Mouse (Mus musculus) E14TG2a.4 (cell line): ENCODE measurements around the gene Tbx2.

Experiments
- CTCF ChIP-seq: conservative IDR thresholded peaks from 2 replicates; pipeline ENCODE4 v1.5.1; 2014; ENCODE audit warnings: low read length
- NANOG ChIP-seq: IDR thresholded peaks from 2 replicates; pipeline ENCODE4 v1.6.1; 2014; ENCODE audit warnings: borderline replicate concordance, low read length, mixed read lengths
- POU5F1 ChIP-seq: IDR thresholded peaks from 2 replicates; pipeline ENCODE4 v1.6.1; 2014; ENCODE audit warnings: low read length, borderline replicate concordance

DNA sequence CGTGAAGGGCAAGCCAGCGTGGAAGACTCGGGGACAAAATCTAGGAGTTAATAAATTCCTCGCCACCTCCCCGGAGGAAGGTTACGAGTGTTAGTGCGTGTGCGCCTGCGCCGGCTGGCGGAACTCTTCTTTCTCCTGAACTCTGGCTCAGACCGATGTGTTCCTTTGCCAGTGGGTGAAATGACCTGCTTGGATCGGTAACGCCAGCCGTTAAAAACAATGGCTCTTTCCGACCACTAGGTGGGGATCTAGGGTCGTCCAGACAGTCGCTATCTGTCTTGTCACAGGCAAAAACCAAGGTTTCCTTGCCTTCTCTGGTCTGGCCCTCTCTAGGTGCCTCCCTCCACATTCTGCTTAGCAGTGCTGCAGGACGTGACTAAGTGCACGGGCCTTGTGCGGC is 16.7 kb downstream of the Tbx2 start:
- peak; percentile 81 for TF ChIP-seq CTCF
- no peak for TF ChIP-seq POU5F1
- TF ChIP-seq NANOG = no peak
